Mouse (Mus musculus): Measurements from ENCODE around the gene Gm10647.
"Not testable (repeated sequence)": the region's sequence is repeated elsewhere in the genome, so short reads cannot be mapped to it uniquely, and the experiment has no call there.

DNA sequence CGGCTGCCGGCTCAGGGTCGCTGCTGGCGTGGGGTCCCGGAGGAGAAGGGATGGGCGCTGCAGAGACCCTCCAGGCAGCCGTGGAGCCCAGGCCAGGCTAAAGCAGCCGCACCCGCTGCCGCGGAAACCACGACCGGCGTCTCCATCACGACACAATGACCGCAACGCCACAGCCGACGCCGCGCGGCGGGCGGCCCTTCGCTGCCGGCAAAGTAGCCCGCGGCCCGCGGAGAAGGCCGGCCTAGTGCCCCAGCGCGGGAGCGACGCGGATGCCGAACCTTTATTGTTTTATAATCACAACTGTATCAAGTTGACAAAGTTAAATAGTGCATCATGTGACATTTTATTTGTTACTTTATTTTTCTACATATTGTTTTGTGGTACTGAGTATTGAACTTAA, 9.1 kb downstream of the Gm10647 start:
- not testable (repeated sequence) for TF ChIP-seq CTCF, POLR2A (IDR thresholded peaks at IDR 0.05; ENCODE audit: extremely low read depth, insufficient read depth, low read length)

All from cortical plate, adult 2 months (tissue).